In the genomic region with DNA sequence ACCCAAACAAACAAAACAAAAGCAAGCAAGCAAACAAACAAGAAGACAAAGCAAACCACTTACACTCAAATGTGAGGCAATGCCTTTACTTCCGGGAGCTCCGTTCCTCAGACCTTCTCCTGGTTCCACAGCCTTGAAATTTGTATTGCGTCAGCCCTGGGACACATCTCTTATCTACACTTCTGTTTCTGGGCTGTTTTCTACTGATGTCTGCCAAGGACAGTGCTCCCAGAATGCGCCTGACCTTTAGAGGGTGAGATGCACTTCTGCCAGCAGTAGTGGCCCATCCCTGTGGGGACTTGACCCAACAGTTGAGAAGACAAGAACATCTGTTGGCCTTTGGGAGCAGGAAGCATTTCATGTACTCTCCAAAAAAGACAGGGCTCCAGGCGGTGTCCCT, we compare ENCODE assay signal across 12 mouse cellular contexts.
DNase-seq lines count a peak whose midpoint lies in the region; ATAC-seq and TF ChIP-seq lines count a peak whose summit lies in the region.
"Had no signal": no experiment of that assay in that cellular context is flagged by ENCODE, and none has a peak within 500 bp of the region (broad histone marks: within the 10 kb centered on the region; RNA-seq: fewer than 3 reads in every experiment).

No protein-coding gene starts in this region.

- ATAC-seq in G1E (ENCODE audit: extremely low read depth, insufficient number of reproducible peaks, low FRiP score, poor library complexity, severe bottlenecking), result peak; percentile 78
- peak; percentile 94 for ATAC-seq in erythroid progenitor cell, adult 5-6 weeks (replicated peaks; ENCODE audit: low FRiP score, poor library complexity, severe bottlenecking)
- peak; percentile 88 for ATAC-seq in liver, embryonic 11.5 days (replicated peaks; ENCODE audit: low FRiP score)
- ATAC-seq: forebrain, embryonic 13.5 days had no signal

- H3K27ac ChIP-seq in liver, embryonic 11.5 days (ENCODE audit: low read depth, low read length), result peak overlapping the region; percentile 94
- H3K27ac ChIP-seq in embryonic facial prominence, embryonic 10.5 days (replicated peaks), result no peak overlapping the region
- H3K27ac ChIP-seq: forebrain, embryonic 13.5 days; hindbrain, embryonic 15.5 days had no signal

- TF ChIP-seq CTCF in G1E (IDR thresholded peaks at IDR 0.05; ENCODE audit: low read depth, low read length), result no peak

- no peaks in the 10 kb centered on the region for H3K36me3 ChIP-seq in G1E (replicated peaks)
- H3K36me3 ChIP-seq in liver, embryonic 11.5 days (ENCODE audit: control insufficient read depth, insufficient read depth, low read length), result no peaks in the 10 kb centered on the region
- no peaks in the 10 kb centered on the region for H3K36me3 ChIP-seq in embryonic facial prominence, embryonic 10.5 days (replicated peaks)
- H3K36me3 ChIP-seq: hindbrain, embryonic 15.5 days had no signal

- peak overlapping the region; percentile 59; the same call in 1 of the 2 replicates for H3K4me3 ChIP-seq in G1E (ENCODE audit: low read depth, low read length)
- H3K4me3 ChIP-seq in liver, embryonic 11.5 days (ENCODE audit: low read depth, low read length), result peak overlapping the region; percentile 35
- H3K4me3 ChIP-seq in embryonic facial prominence, embryonic 10.5 days, result no peak overlapping the region
- H3K4me3 ChIP-seq: forebrain, embryonic 13.5 days; hindbrain, embryonic 15.5 days had no signal

- WGBS in liver, embryonic 11.5 days, result 22% methylated on average over 5 of the region's 5 CpGs
- WGBS in embryonic facial prominence, embryonic 10.5 days, result 83% methylated on average over 5 of the region's 5 CpGs

- DNase-seq in G1E (ENCODE audit: low spot score), result peak; percentile 42
- DNase-seq in adipocyte (ENCODE audit: low spot score), result peak; percentile 64
- DNase-seq in liver, embryonic 11.5 days (ENCODE audit: low spot score), result peak; percentile 43
- DNase-seq in layer of hippocampus, postnatal 14 days (ENCODE audit: low spot score in 2 of 2), result no peak
- DNase-seq in layer of hippocampus, adult 9-10 months (ENCODE audit: low spot score), result no peak
- no peak for DNase-seq in embryonic facial prominence, embryonic 10.5 days (ENCODE audit: low spot score)
- no peak for DNase-seq in cerebellum, postnatal 14 days
- DNase-seq: cerebellum, adult 9-10 months; right cerebral cortex, postnatal 14 days had no signal

- peaks cover 65% of the 10 kb centered on the region for H3K4me1 ChIP-seq in G1E (ENCODE audit: insufficient read depth, low read depth, low read length)
- peaks cover 19% of the 10 kb centered on the region for H3K4me1 ChIP-seq in liver, embryonic 11.5 days (replicated peaks; ENCODE audit: control insufficient read depth, insufficient read depth, low read length)
- H3K4me1 ChIP-seq in embryonic facial prominence, embryonic 10.5 days, result peaks cover 8% of the 10 kb centered on the region

- peak overlapping the region; percentile 70 for H3K9ac ChIP-seq in liver, embryonic 11.5 days (ENCODE audit: low read depth, low read length)
- H3K9ac ChIP-seq: forebrain, embryonic 13.5 days; hindbrain, embryonic 15.5 days had no signal

- H3K27me3 ChIP-seq in G1E (ENCODE audit: insufficient read depth, low read length), result no peaks in the 10 kb centered on the region
- no peaks in the 10 kb centered on the region for H3K27me3 ChIP-seq in liver, embryonic 11.5 days (replicated peaks; ENCODE audit: control insufficient read depth, insufficient read depth, low read length)
- H3K27me3 ChIP-seq in embryonic facial prominence, embryonic 10.5 days (replicated peaks; ENCODE audit: low read depth, poor library complexity, severe bottlenecking), result no peaks in the 10 kb centered on the region
- H3K27me3 ChIP-seq: forebrain, embryonic 13.5 days; hindbrain, embryonic 15.5 days had no signal

- H3K9me3 ChIP-seq in G1E (replicated peaks), result no peaks in the 10 kb centered on the region
- H3K9me3 ChIP-seq in liver, embryonic 11.5 days (ENCODE audit: control insufficient read depth, low read length), result no peaks in the 10 kb centered on the region
- no peaks in the 10 kb centered on the region for H3K9me3 ChIP-seq in embryonic facial prominence, embryonic 10.5 days
- H3K9me3 ChIP-seq: forebrain, embryonic 13.5 days; hindbrain, embryonic 15.5 days had no signal

- peak overlapping the region; percentile 64 for H3K4me2 ChIP-seq in liver, embryonic 11.5 days
- H3K4me2 ChIP-seq: forebrain, embryonic 13.5 days; hindbrain, embryonic 15.5 days had no signal

Comparison
In these comparisons a context has a peak if more than half of its experiments do, and no peak if none do; other contexts are left out.
1. DNase-seq: peak in G1E (single experiment), adipocyte (single experiment) and liver, embryonic 11.5 days (single experiment); none in layer of hippocampus, postnatal 14 days (0 of 2), layer of hippocampus, adult 9-10 months (single experiment), embryonic facial prominence, embryonic 10.5 days (single experiment) and cerebellum, postnatal 14 days (0 of 2).
2. Peak in every context shown above with its lines, with median percentiles within 50 percentile points of each other: ATAC-seq.